Mouse (Mus musculus): ENCODE measurements around the gene Gm5936. TPM values are rescaled to one million over a fixed set of nuclear protein-coding genes. Genes with fewer than 3 reads are reported as not detected.
A peak's percentile ranks its signal among the peaks of the same experiment; 100 is the strongest.
"Not testable (repeated sequence)": the region's sequence is repeated elsewhere in the genome, so short reads cannot be mapped to it uniquely, and the experiment has no call there.

The Gm5936 gene
- polyA plus RNA-seq (2014; fragmentation: Nextera tagmentation; extraction: Ambion mirVana), result not detected in 2 replicates

DNA sequence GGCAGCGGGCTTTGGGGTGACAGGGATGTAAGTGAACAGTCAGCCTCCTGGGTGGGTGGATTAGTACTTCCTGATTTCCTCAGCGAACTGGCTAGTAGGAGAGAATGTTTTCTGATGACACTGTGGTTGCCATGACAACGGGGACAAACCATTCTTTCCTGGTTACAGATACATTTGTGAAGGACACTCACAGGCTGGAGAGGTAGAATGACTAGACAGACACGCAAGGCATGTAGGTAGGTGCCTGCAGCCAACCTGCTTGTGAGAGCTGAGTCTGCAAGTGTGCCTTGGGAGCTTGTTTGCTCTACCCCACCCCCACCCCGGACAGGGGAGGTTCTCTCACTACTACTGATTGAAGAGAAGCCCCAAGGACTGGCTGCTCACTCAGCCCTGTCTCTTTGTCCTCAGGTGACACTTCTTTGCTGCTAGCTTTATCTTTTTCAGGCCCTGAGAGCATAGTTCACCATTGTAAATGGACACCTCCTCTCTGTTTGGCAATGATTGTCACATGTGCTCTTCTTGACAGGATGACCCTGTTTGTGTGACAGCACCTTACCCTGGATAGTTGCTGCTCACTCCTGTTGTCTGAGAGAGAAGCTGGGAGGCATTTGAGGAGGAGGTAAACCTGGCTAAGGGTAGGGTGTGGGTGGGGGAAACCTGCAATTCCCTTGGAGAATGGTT lies at the start of gene Gm5936:
Gene Gm5936 (plus strand): TSS at position 355 of the 681 bp plus-strand sequence.
- H3K27me3 ChIP-seq (ENCODE audit: control insufficient read depth, insufficient read depth, low read length); H3K4me1 ChIP-seq (ENCODE audit: control insufficient read depth, insufficient read depth, low read length); H3K9ac ChIP-seq (ENCODE audit: low read length); ATAC-seq (ENCODE audit: insufficient read depth, low FRiP score, low TSS enrichment); H3K4me2 ChIP-seq (ENCODE audit: low read depth); H3K36me3 ChIP-seq (ENCODE audit: control insufficient read depth, insufficient read depth, low read length); H3K9me3 ChIP-seq (ENCODE audit: control insufficient read depth, low read length); H3K4me3 ChIP-seq (ENCODE audit: low read depth, low read length); DNase-seq (ENCODE audit: low spot score); H3K27ac ChIP-seq (ENCODE audit: low read depth, low read length): not testable (repeated sequence)
- WGBS, result 61% methylated on average over 2 of the region's 5 CpGs

DNA sequence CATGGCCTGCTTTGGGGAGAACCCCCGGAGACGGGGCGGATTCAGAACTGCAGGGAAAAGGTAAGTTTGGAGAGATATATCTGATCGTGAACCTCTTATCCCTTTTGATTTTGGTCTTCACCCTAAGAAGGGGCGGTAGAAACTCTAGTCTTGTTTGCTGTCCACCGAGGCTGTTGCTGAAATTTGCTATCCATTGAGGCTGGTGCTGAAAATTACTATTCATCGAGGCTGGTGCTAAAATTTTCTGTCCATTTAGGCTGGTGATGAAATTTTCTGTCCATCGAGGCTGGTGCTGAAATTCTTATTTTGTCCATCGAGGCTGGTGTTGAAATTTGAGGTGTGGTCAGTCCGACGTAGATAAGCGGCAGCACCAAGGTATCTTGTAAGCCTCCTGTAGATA lies 19.1 kb downstream of the Gm5936 start:
- H3K27ac ChIP-seq (ENCODE audit: low read depth, low read length); H3K36me3 ChIP-seq (ENCODE audit: control insufficient read depth, insufficient read depth, low read length); H3K27me3 ChIP-seq (ENCODE audit: control insufficient read depth, insufficient read depth, low read length); H3K9me3 ChIP-seq (ENCODE audit: control insufficient read depth, low read length); H3K4me1 ChIP-seq (ENCODE audit: control insufficient read depth, insufficient read depth, low read length); ATAC-seq (ENCODE audit: insufficient read depth, low FRiP score, low TSS enrichment); H3K4me3 ChIP-seq (ENCODE audit: low read depth, low read length); H3K9ac ChIP-seq (ENCODE audit: low read length); H3K4me2 ChIP-seq (ENCODE audit: low read depth): not testable (repeated sequence)
- peak; percentile 9 for DNase-seq (ENCODE audit: low spot score)
- WGBS, result 94% methylated on average over 12 of the region's 12 CpGs

DNA sequence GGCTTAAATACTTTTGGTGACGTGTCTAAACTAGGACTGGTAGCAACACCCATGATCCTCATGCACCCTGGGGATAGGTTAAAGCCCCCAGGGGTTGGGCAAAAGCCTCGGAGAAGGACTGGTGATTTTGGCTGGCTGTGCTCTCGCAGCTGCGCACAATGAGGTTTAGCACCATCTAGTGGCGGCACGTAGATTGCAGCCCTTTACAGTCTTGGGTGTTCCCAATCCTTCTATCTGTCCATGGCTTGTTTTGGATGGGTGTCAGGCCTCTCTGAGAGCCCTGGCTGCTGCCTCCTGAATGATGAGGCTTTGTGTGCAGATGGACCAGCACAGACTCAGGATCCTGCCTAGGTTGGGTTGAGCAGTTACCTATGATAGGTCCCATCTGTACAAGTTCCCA lies 43.1 kb downstream of the Gm5936 start:
- not testable (repeated sequence) for H3K36me3 ChIP-seq (ENCODE audit: control insufficient read depth, insufficient read depth, low read length); H3K9me3 ChIP-seq (ENCODE audit: control insufficient read depth, low read length); H3K27ac ChIP-seq (ENCODE audit: low read depth, low read length); H3K27me3 ChIP-seq (ENCODE audit: control insufficient read depth, insufficient read depth, low read length); H3K4me2 ChIP-seq (ENCODE audit: low read depth); H3K9ac ChIP-seq (ENCODE audit: low read length); H3K4me1 ChIP-seq (ENCODE audit: control insufficient read depth, insufficient read depth, low read length); ATAC-seq (ENCODE audit: insufficient read depth, low FRiP score, low TSS enrichment); H3K4me3 ChIP-seq (ENCODE audit: low read depth, low read length); DNase-seq (ENCODE audit: low spot score)
- WGBS, result 54% methylated on average over 4 of the region's 6 CpGs

Other genes with a start within 250 kb of the Gm5936 start
- not detected in 2 replicates for gene Olfr1325, start 244.5 kb upstream of the Gm5936 start, polyA plus RNA-seq (2014; fragmentation: Nextera tagmentation; extraction: Ambion mirVana)
- gene Gm5640, start 191.6 kb upstream of the Gm5936 start, polyA plus RNA-seq (2014; fragmentation: Nextera tagmentation; extraction: Ambion mirVana), result not detected in 2 replicates
- not detected in 2 replicates for gene Gm6890, start 96.3 kb upstream of the Gm5936 start, polyA plus RNA-seq (2014; fragmentation: Nextera tagmentation; extraction: Ambion mirVana)
- 0.51 and 1.3 TPM in 2 replicates for gene Gab3, start 248.3 kb downstream of the Gm5936 start, polyA plus RNA-seq (2014; fragmentation: Nextera tagmentation; extraction: Ambion mirVana)